Mouse (Mus musculus) embryonic facial prominence, embryonic 13.5 days (tissue): ENCODE results near the gene Fbxw7. TPM values are rescaled to one million over a fixed set of nuclear protein-coding genes. Genes with fewer than 3 reads are reported as not detected.

Experiments
- ATAC-seq: fragments of 200-750 bp; cut with Nextera tagmentation; 2 replicates; pipeline ENCODE4 v1.8.0; 2017; ENCODE audit warnings: low read depth; ENCODE audit not compliant: insufficient number of reproducible peaks, insufficient read depth, low FRiP score, low TSS enrichment
- H3K27ac ChIP-seq: fragments of 300-500 bp; sonication (generic); 2 replicates; pipeline ENCODE4 v1.5.1; 2015; ENCODE audit warnings: moderate library complexity, mild to moderate bottlenecking, inconsistent platforms
- H3K27me3 ChIP-seq: fragments of 300-500 bp; sonication (generic); 2 replicates; pipeline ENCODE4 v1.6.1; 2015; ENCODE audit warnings: mild to moderate bottlenecking, inconsistent platforms
- H3K36me3 ChIP-seq: fragments of 300-500 bp; sonication (generic); 2 replicates; pipeline ENCODE4 v1.6.1; 2015; ENCODE audit warnings: mild to moderate bottlenecking, inconsistent platforms
- H3K4me1 ChIP-seq: fragments of 300-500 bp; sonication (generic); 2 replicates; pipeline ENCODE4 v1.6.1; 2015; ENCODE audit warnings: inconsistent platforms
- H3K4me2 ChIP-seq: fragments of 300-500 bp; sonication (generic); 2 replicates; pipeline ENCODE4 v1.6.1; 2015; ENCODE audit warnings: moderate library complexity, mild to moderate bottlenecking, inconsistent platforms
- H3K4me3 ChIP-seq: fragments of 300-500 bp; sonication (generic); 2 replicates; pipeline ENCODE4 v1.5.1; 2015; ENCODE audit warnings: mild to moderate bottlenecking, inconsistent platforms
- H3K9ac ChIP-seq: fragments of 300-500 bp; sonication (generic); 2 replicates; pipeline ENCODE4 v1.6.1; 2015; ENCODE audit warnings: mild to moderate bottlenecking, inconsistent platforms
- H3K9me3 ChIP-seq: fragments of 300-500 bp; sonication (generic); 2 replicates; pipeline ENCODE4 v1.6.1; 2016; ENCODE audit warnings: inconsistent platforms
- WGBS: fragments of 180-500 bp; shearing (Covaris S2); methylation state at CpG from one replicate; pipeline ENCODE4 v1.1.7; 2015; ENCODE audit warnings: mixed read lengths; 5-methylcytosine and 5-hydroxymethylcytosine counted together
- polyA plus RNA-seq: library from polyadenylated mRNA; unstranded; fragments of >200 nt; fragmentation: Nextera tagmentation; extraction: Ambion mirVana; gene quantifications from 2 replicates; pipeline ENCODE4 v1.2.1, GENCODE M21; 2015

The Fbxw7 gene
- polyA plus RNA-seq, 1 experiment from 2014 or later = 14.5 TPM

- ATAC-seq = no peak
- no peak overlapping the region for H3K4me2 ChIP-seq
- no peaks in the 10 kb centered on the region for H3K9me3 ChIP-seq
- no peaks in the 10 kb centered on the region for H3K27me3 ChIP-seq
- H3K36me3 ChIP-seq = 0 out of 2 replicates have a peak, but pooled peaks cover 5% of the 10 kb centered on the region
- 0 out of 2 replicates have a peak, but pooled peaks cover 2% of the 10 kb centered on the region for H3K4me1 ChIP-seq
- H3K4me3 ChIP-seq = no peak overlapping the region
- 31% methylated on average over 1 of the region's 1 CpGs for WGBS
- no peak overlapping the region for H3K9ac ChIP-seq
- no peak overlapping the region for H3K27ac ChIP-seq
Observed at GRCm38 (mm10) chr3:84906528-84906927, 91.5 kb downstream of the Fbxw7 start.

- Histone ChIP-seq H3K36me3 (no peaks in the 10 kb centered on the region), H3K9ac (no peak overlapping the region), H3K4me1 (no peaks in the 10 kb centered on the region), H3K4me2 (no peak overlapping the region), H3K27me3 (no peaks in the 10 kb centered on the region), H3K4me3 (no peak overlapping the region), H3K9me3 (no peaks in the 10 kb centered on the region), H3K27ac (no peak overlapping the region)
- ATAC-seq = no peak
- WGBS = 55% methylated on average over 1 of the region's 1 CpGs
Observed at GRCm38 (mm10) chr3:84914284-84914683, 99.2 kb downstream of the Fbxw7 start.

GRCm38 (mm10) chr3:84917903-84918679 is 103.0 kb downstream of the Fbxw7 start:
- Histone ChIP-seq H3K27ac (no peak overlapping the region), H3K36me3 (no peaks in the 10 kb centered on the region), H3K4me1 (no peaks in the 10 kb centered on the region), H3K4me3 (no peak overlapping the region), H3K27me3 (no peaks in the 10 kb centered on the region), H3K9me3 (no peaks in the 10 kb centered on the region), H3K4me2 (no peak overlapping the region), H3K9ac (no peak overlapping the region)
- 84% methylated on average over 9 of the region's 9 CpGs for WGBS
- no peak for ATAC-seq

GRCm38 (mm10) chr3:84921704-84922420 is 106.8 kb downstream of the Fbxw7 start:
- no peak for ATAC-seq
- no peaks in the 10 kb centered on the region for H3K36me3 ChIP-seq
- H3K27me3 ChIP-seq = no peaks in the 10 kb centered on the region
- WGBS = 73% methylated on average over 6 of the region's 6 CpGs
- H3K4me3 ChIP-seq = no peak overlapping the region
- no peak overlapping the region for H3K9ac ChIP-seq
- no peak overlapping the region for H3K27ac ChIP-seq
- H3K9me3 ChIP-seq = no peaks in the 10 kb centered on the region
- no peaks in the 10 kb centered on the region for H3K4me1 ChIP-seq
- no peak overlapping the region for H3K4me2 ChIP-seq

GRCm38 (mm10) chr3:84923256-84923655 is 108.2 kb downstream of the Fbxw7 start:
- 74% methylated on average over 1 of the region's 1 CpGs for WGBS

GRCm38 (mm10) chr3:84923670-84924069 is 108.6 kb downstream of the Fbxw7 start:
- 82% methylated on average over 1 of the region's 1 CpGs for WGBS
- Histone ChIP-seq H3K9ac (no peak overlapping the region), H3K27me3 (no peaks in the 10 kb centered on the region), H3K27ac (no peak overlapping the region), H3K4me3 (no peak overlapping the region), H3K4me2 (no peak overlapping the region), H3K9me3 (no peaks in the 10 kb centered on the region), H3K36me3 (no peaks in the 10 kb centered on the region), H3K4me1 (no peaks in the 10 kb centered on the region)
- ATAC-seq = no peak

More at GRCm38 (mm10) chr3:84923256-84923655, 108.2 kb downstream of the Fbxw7 start:
- no peaks in the 10 kb centered on the region for H3K4me1 ChIP-seq
- H3K9me3 ChIP-seq = no peaks in the 10 kb centered on the region
- no peak overlapping the region for H3K9ac ChIP-seq
- ATAC-seq = no peak
- no peaks in the 10 kb centered on the region for H3K27me3 ChIP-seq
- no peak overlapping the region for H3K27ac ChIP-seq
- H3K36me3 ChIP-seq = no peaks in the 10 kb centered on the region
- H3K4me2 ChIP-seq = no peak overlapping the region
- no peak overlapping the region for H3K4me3 ChIP-seq

GRCm38 (mm10) chr3:84925229-84925628 is 110.2 kb downstream of the Fbxw7 start:
- Histone ChIP-seq H3K4me2 (no peak overlapping the region), H3K36me3 (no peaks in the 10 kb centered on the region), H3K4me3 (no peak overlapping the region), H3K9ac (no peak overlapping the region), H3K27ac (no peak overlapping the region), H3K4me1 (no peaks in the 10 kb centered on the region), H3K27me3 (no peaks in the 10 kb centered on the region), H3K9me3 (no peaks in the 10 kb centered on the region)
- WGBS = 84% methylated on average over 4 of the region's 4 CpGs
- ATAC-seq = no peak

GRCm38 (mm10) chr3:84926140-84926539 is 111.1 kb downstream of the Fbxw7 start:
- Histone ChIP-seq H3K4me2 (no peak overlapping the region), H3K27me3 (no peaks in the 10 kb centered on the region), H3K9me3 (no peaks in the 10 kb centered on the region), H3K4me3 (no peak overlapping the region), H3K9ac (no peak overlapping the region), H3K4me1 (no peaks in the 10 kb centered on the region), H3K36me3 (no peaks in the 10 kb centered on the region), H3K27ac (no peak overlapping the region)
- 87% methylated on average over 5 of the region's 5 CpGs for WGBS
- ATAC-seq = no peak

- Histone ChIP-seq H3K4me3 (no peak overlapping the region), H3K4me2 (no peak overlapping the region), H3K27ac (no peak overlapping the region), H3K36me3 (no peaks in the 10 kb centered on the region), H3K4me1 (no peaks in the 10 kb centered on the region), H3K27me3 (no peaks in the 10 kb centered on the region), H3K9me3 (no peaks in the 10 kb centered on the region), H3K9ac (no peak overlapping the region)
- WGBS = 82% methylated on average over 8 of the region's 8 CpGs
- ATAC-seq = no peak
Observed at GRCm38 (mm10) chr3:84927168-84927794, 112.2 kb downstream of the Fbxw7 start.

- WGBS = 88% methylated on average over 2 of the region's 2 CpGs
- Histone ChIP-seq H3K9ac (no peak overlapping the region), H3K27me3 (no peaks in the 10 kb centered on the region)
Observed at GRCm38 (mm10) chr3:84927901-84928300, 112.8 kb downstream of the Fbxw7 start.

GRCm38 (mm10) chr3:84929171-84929570 is 114.1 kb downstream of the Fbxw7 start:
- no peak overlapping the region for H3K4me2 ChIP-seq
- no peak overlapping the region for H3K27ac ChIP-seq
- H3K9ac ChIP-seq = no peak overlapping the region
- H3K36me3 ChIP-seq = no peaks in the 10 kb centered on the region
- H3K27me3 ChIP-seq = no peaks in the 10 kb centered on the region
- WGBS = 88% methylated on average over 3 of the region's 3 CpGs
- no peaks in the 10 kb centered on the region for H3K4me1 ChIP-seq
- no peaks in the 10 kb centered on the region for H3K9me3 ChIP-seq
- no peak for ATAC-seq
- no peak overlapping the region for H3K4me3 ChIP-seq

More at GRCm38 (mm10) chr3:84927901-84928300, 112.8 kb downstream of the Fbxw7 start:
- no peaks in the 10 kb centered on the region for H3K4me1 ChIP-seq
- no peaks in the 10 kb centered on the region for H3K9me3 ChIP-seq
- no peak for ATAC-seq
- no peak overlapping the region for H3K4me2 ChIP-seq
- H3K27ac ChIP-seq = no peak overlapping the region
- H3K36me3 ChIP-seq = no peaks in the 10 kb centered on the region
- H3K4me3 ChIP-seq = no peak overlapping the region
